In the genomic region with DNA sequence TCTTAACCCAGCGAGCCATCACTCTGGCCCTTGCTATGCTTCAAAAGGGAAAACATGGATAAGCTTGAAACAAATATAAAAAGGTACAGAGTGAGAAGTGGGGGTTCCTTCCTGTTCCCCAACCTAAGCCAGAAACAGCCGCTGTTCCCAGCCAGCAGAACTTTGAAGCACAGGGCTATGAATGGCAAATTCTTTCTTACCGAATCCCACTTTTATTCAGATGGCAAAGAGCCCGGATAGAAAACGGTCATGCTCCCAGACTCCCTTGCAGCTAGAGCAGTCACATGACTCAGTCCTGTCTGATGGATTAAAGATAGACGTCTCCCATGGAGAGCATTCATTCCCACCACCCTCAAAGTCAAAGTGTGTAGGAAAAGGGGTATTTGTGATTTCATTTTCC, we compare ENCODE assay signal across 26 mouse cellular contexts.
"Had no signal": no experiment of that assay in that cellular context is flagged by ENCODE, and none has a peak within 500 bp of the region (broad histone marks: within the 10 kb centered on the region; RNA-seq: fewer than 3 reads in every experiment).

No protein-coding gene starts in this region.

- H3K36me3 ChIP-seq: heart, embryonic 10.5 days; heart, embryonic 12.5 days; hindbrain, embryonic 10.5 days; hindbrain, embryonic 12.5 days; limb, embryonic 13.5 days; limb, embryonic 15.5 days; liver, embryonic 12.5 days had no signal

- H3K27me3 ChIP-seq: hindbrain, embryonic 12.5 days; hindbrain, embryonic 15.5 days; kidney, embryonic 15.5 days; limb, embryonic 15.5 days had no signal

- H3K4me3 ChIP-seq: gastrocnemius, adult 2 months; heart, embryonic 10.5 days; heart, embryonic 12.5 days; hindbrain, embryonic 10.5 days; hindbrain, embryonic 12.5 days; hindbrain, embryonic 15.5 days; kidney, embryonic 15.5 days; limb, embryonic 13.5 days; limb, embryonic 15.5 days; liver, embryonic 12.5 days had no signal

- DNase-seq: gastrocnemius, adult 2 months; gastrocnemius, postnatal 10 days; gastrocnemius, postnatal 25 days; heart, adult 18-20 months; heart, postnatal 10 days; heart, postnatal 4 days; kidney, adult 11 months; kidney, adult 2 months; kidney, adult 9 months; kidney, postnatal 14 days; kidney, postnatal 36 days; layer of hippocampus, postnatal 36 days; left cerebral cortex, postnatal 4 days had no signal

- H3K9me3 ChIP-seq: heart, embryonic 10.5 days; hindbrain, embryonic 12.5 days; hindbrain, embryonic 15.5 days; kidney, embryonic 15.5 days; limb, embryonic 15.5 days; liver, embryonic 12.5 days had no signal

- H3K27ac ChIP-seq: gastrocnemius, adult 2 months; heart, embryonic 10.5 days; hindbrain, embryonic 10.5 days; hindbrain, embryonic 12.5 days; hindbrain, embryonic 15.5 days; hindbrain, postnatal 0 days; kidney, embryonic 15.5 days; kidney, postnatal 0 days; limb, embryonic 13.5 days; limb, embryonic 15.5 days; liver, embryonic 12.5 days; liver, embryonic 14.5 days had no signal

- H3K9ac ChIP-seq: heart, embryonic 12.5 days; hindbrain, embryonic 12.5 days; hindbrain, embryonic 15.5 days; kidney, embryonic 15.5 days; limb, embryonic 13.5 days; limb, embryonic 15.5 days; liver, embryonic 12.5 days; liver, embryonic 14.5 days had no signal

- H3K4me2 ChIP-seq: heart, embryonic 12.5 days; hindbrain, embryonic 12.5 days; hindbrain, embryonic 15.5 days; kidney, embryonic 15.5 days; limb, embryonic 13.5 days; limb, embryonic 15.5 days; liver, embryonic 12.5 days had no signal

- ATAC-seq: hindbrain, postnatal 0 days; intestine, embryonic 16.5 days; liver, embryonic 12.5 days had no signal
